ENCODE assay signal across 9 mouse cellular contexts in genomic region chr12:53587691-53588504, GRCm38 (mm10).
A peak's percentile ranks its signal among the peaks of the same experiment; 100 is the strongest.
DNase-seq lines count a peak whose midpoint lies in the region; ATAC-seq and TF ChIP-seq lines count a peak whose summit lies in the region.
"Had no signal": no experiment of that assay in that cellular context is flagged by ENCODE, and none has a peak within 500 bp of the region (broad histone marks: within the 10 kb centered on the region; RNA-seq: fewer than 3 reads in every experiment).

No protein-coding gene starts in this region.

- TF ChIP-seq CTCF in kidney, postnatal 0 days (IDR thresholded peaks at IDR 0.05; ENCODE audit: low read depth): no peak

- no peak overlapping the region for H3K4me3 ChIP-seq in kidney, postnatal 0 days (replicated peaks; ENCODE audit: low read depth, low read length)
- no peak overlapping the region for H3K4me3 ChIP-seq in hindbrain, embryonic 12.5 days

- H3K27me3 ChIP-seq in kidney, postnatal 0 days (ENCODE audit: insufficient read depth, low read length): no peaks in the 10 kb centered on the region
- H3K27me3 ChIP-seq in hindbrain, embryonic 12.5 days: no peaks in the 10 kb centered on the region

- no peaks in the 10 kb centered on the region for H3K4me1 ChIP-seq in kidney, postnatal 0 days (replicated peaks; ENCODE audit: insufficient read depth, low read length)
- H3K4me1 ChIP-seq in hindbrain, embryonic 12.5 days: peaks cover 26% of the 10 kb centered on the region

- WGBS in kidney, postnatal 0 days: 75% methylated on average over 19 of the region's 19 CpGs
- WGBS in hindbrain, embryonic 12.5 days: 68% methylated on average over 19 of the region's 19 CpGs

- ATAC-seq in kidney, postnatal 0 days (replicated peaks; ENCODE audit: low FRiP score, low read depth): no peak
- peak; percentile 41; the same call in 1 of the 2 replicates for ATAC-seq in frontal cortex, adult (ENCODE audit: low TSS enrichment)
- ATAC-seq in hindbrain, embryonic 12.5 days (ENCODE audit: low FRiP score): peak; percentile 85

- H3K9me3 ChIP-seq in kidney, postnatal 0 days (replicated peaks; ENCODE audit: low read length): no peaks in the 10 kb centered on the region
- H3K9me3 ChIP-seq in hindbrain, embryonic 12.5 days (replicated peaks): no peaks in the 10 kb centered on the region

- H3K27ac ChIP-seq in kidney, postnatal 0 days: no peak overlapping the region
- H3K27ac ChIP-seq in hindbrain, embryonic 12.5 days: peak overlapping the region; percentile 70

- no peak overlapping the region for H3K9ac ChIP-seq in kidney, postnatal 0 days (ENCODE audit: low read depth, low read length)
- no peak overlapping the region for H3K9ac ChIP-seq in hindbrain, embryonic 12.5 days

- H3K36me3 ChIP-seq in kidney, postnatal 0 days (ENCODE audit: insufficient read depth, low read length): no peaks in the 10 kb centered on the region
- no peaks in the 10 kb centered on the region for H3K36me3 ChIP-seq in hindbrain, embryonic 12.5 days
- H3K36me3 ChIP-seq: G1E had no signal

- peak; percentile 14 for DNase-seq in kidney, postnatal 0 days (ENCODE audit: low spot score)
- DNase-seq in kidney, adult 11 months: no peak
- DNase-seq in brain, embryonic 18.5 days (ENCODE audit: low read depth, low spot score): peak; percentile 72
- peak; percentile 37 for DNase-seq in mesoderm, embryonic 11.5 days (ENCODE audit: low read depth, low spot score)
- no peak for DNase-seq in spleen, adult 18-20 months
- DNase-seq in spleen, postnatal 10 days (ENCODE audit: low spot score in 2 of 2): no peak

- no peak overlapping the region for H3K4me2 ChIP-seq in kidney, postnatal 0 days (ENCODE audit: low read length)
- no peak overlapping the region for H3K4me2 ChIP-seq in hindbrain, embryonic 12.5 days (replicated peaks)

Comparison
In these comparisons a context has a peak if more than half of its experiments do, and no peak if none do; other contexts are left out.
1. DNase-seq: peak in kidney, postnatal 0 days (single experiment), brain, embryonic 18.5 days (single experiment) and mesoderm, embryonic 11.5 days (single experiment); none in kidney, adult 11 months (single experiment), spleen, adult 18-20 months (0 of 2) and spleen, postnatal 10 days (0 of 2).